Mouse (Mus musculus): ENCODE results near the gene Galntl6. TPM values are rescaled to one million over a fixed set of nuclear protein-coding genes. Genes with fewer than 3 reads are reported as not detected.

Galntl6 gene
- total RNA-seq, 2 experiments from 2014 or later, result 61.1 to 62.9 TPM

- DNase-seq, result no peak
- intact Hi-C loops (cut with DNase I), result no loop called here
Measured at GRCm38 (mm10) chr8:57724843-57725627, 1187.4 kb downstream of the Galntl6 start.

Other genes with a start within 250 kb of the Galntl6 start
- gene BC030500, start 885 bp downstream of the Galntl6 start, total RNA-seq (2021), result 10 to 100 TPM; 14.8 to 17.6 TPM

All from left cerebral cortex, postnatal 4 days (tissue).